Mouse (Mus musculus) heart, embryonic 10.5 days (tissue): Measurements from ENCODE around the gene Bckdk. TPM values are rescaled to one million over a fixed set of nuclear protein-coding genes. Genes with fewer than 3 reads are reported as not detected.
"Not testable (repeated sequence)": the region's sequence is repeated elsewhere in the genome, so short reads cannot be mapped to it uniquely, and the experiment has no call there.

ENCODE experiments used
- DNase-seq: peaks from one replicate; pipeline ENCODE4 v3.0.0-alpha.2; 2017; ENCODE audit warnings: low spot score
- H3K27ac ChIP-seq: fragments of 300-500 bp; sonication (generic); 2 replicates; pipeline ENCODE4 v1.5.1; 2016; ENCODE audit warnings: mild to moderate bottlenecking
- H3K27me3 ChIP-seq: fragments of 300-500 bp; sonication (generic); 2 replicates; pipeline ENCODE4 v1.6.1; 2016; ENCODE audit warnings: mild to moderate bottlenecking; ENCODE audit not compliant: poor library complexity, insufficient read depth, severe bottlenecking
- H3K36me3 ChIP-seq: fragments of 300-500 bp; sonication (generic); 2 replicates; pipeline ENCODE4 v1.6.1; 2016; ENCODE audit warnings: mild to moderate bottlenecking, moderate library complexity
- H3K4me1 ChIP-seq: fragments of 300-500 bp; sonication (generic); 2 replicates; pipeline ENCODE4 v1.6.1; 2016; ENCODE audit warnings: mild to moderate bottlenecking
- H3K4me3 ChIP-seq: fragments of 300-500 bp; sonication (generic); 2 replicates; pipeline ENCODE4 v1.5.1; 2016; ENCODE audit warnings: mild to moderate bottlenecking, moderate library complexity
- H3K9me3 ChIP-seq: fragments of 300-500 bp; sonication (generic); 2 replicates; pipeline ENCODE4 v1.6.1; 2016; ENCODE audit warnings: mild to moderate bottlenecking, moderate library complexity
- WGBS: fragments of 180-500 bp; shearing (Covaris S2); methylation state at CpG from one replicate; pipeline ENCODE4 v1.1.7; 2016; 5-methylcytosine and 5-hydroxymethylcytosine counted together
- polyA plus RNA-seq: library from polyadenylated mRNA; unstranded; fragments of >200 nt; fragmentation: Nextera tagmentation; extraction: Ambion mirVana; gene quantifications from 2 replicates; pipeline ENCODE4 v1.2.1, GENCODE M21; 2016

Gene Bckdk
- polyA plus RNA-seq, 1 experiment from 2014 or later: 143 TPM

GRCm38 (mm10) chr7:127880431-127880830 lies 23.5 kb upstream of the Bckdk start:
- Histone ChIP-seq H3K9me3 (no peaks in the 10 kb centered on the region), H3K27me3 (no peaks in the 10 kb centered on the region), H3K4me3 (no peak overlapping the region), H3K27ac (no peak overlapping the region), H3K36me3 (peaks cover 72% of the 10 kb centered on the region), H3K4me1 (peaks cover 28% of the 10 kb centered on the region)
- DNase-seq: no peak
- WGBS: 85% methylated on average over 12 of the region's 12 CpGs

- Histone ChIP-seq H3K4me1 (peaks cover 21% of the 10 kb centered on the region), H3K27ac (no peak overlapping the region), H3K9me3 (no peaks in the 10 kb centered on the region), H3K27me3 (no peaks in the 10 kb centered on the region), H3K36me3 (peaks cover 92% of the 10 kb centered on the region), H3K4me3 (no peak overlapping the region)
- 69% methylated on average over 6 of the region's 6 CpGs for WGBS
- no peak for DNase-seq
These were observed 17.9 kb upstream of the Bckdk start for GRCm38 (mm10) chr7:127885951-127886350.

- WGBS: 91% methylated on average over 6 of the region's 6 CpGs
These were observed 17.3 kb upstream of the Bckdk start for GRCm38 (mm10) chr7:127886551-127886950.

GRCm38 (mm10) chr7:127887191-127887590 lies 16.7 kb upstream of the Bckdk start:
- H3K4me1 ChIP-seq: peaks cover 20% of the 10 kb centered on the region
- peaks cover 83% of the 10 kb centered on the region for H3K36me3 ChIP-seq
- H3K27me3 ChIP-seq: no peaks in the 10 kb centered on the region
- no peak overlapping the region for H3K27ac ChIP-seq
- no peak for DNase-seq
- H3K4me3 ChIP-seq: no peak overlapping the region
- WGBS: 83% methylated on average over 8 of the region's 8 CpGs
- H3K9me3 ChIP-seq: no peaks in the 10 kb centered on the region

More at GRCm38 (mm10) chr7:127886551-127886950, 17.3 kb upstream of the Bckdk start:
- H3K27ac ChIP-seq: no peak overlapping the region
- no peak overlapping the region for H3K4me3 ChIP-seq
- no peaks in the 10 kb centered on the region for H3K9me3 ChIP-seq
- peaks cover 86% of the 10 kb centered on the region for H3K36me3 ChIP-seq
- DNase-seq: no peak
- peaks cover 21% of the 10 kb centered on the region for H3K4me1 ChIP-seq
- H3K27me3 ChIP-seq: no peaks in the 10 kb centered on the region

- 77% methylated on average over 3 of the region's 3 CpGs for WGBS
- peaks cover 15% of the 10 kb centered on the region for H3K4me1 ChIP-seq
- peaks cover 83% of the 10 kb centered on the region for H3K36me3 ChIP-seq
These were observed 16.1 kb upstream of the Bckdk start for GRCm38 (mm10) chr7:127887781-127888180.

GRCm38 (mm10) chr7:127888821-127889220 lies 15.1 kb upstream of the Bckdk start:
- no peak overlapping the region for H3K27ac ChIP-seq
- H3K9me3 ChIP-seq: no peaks in the 10 kb centered on the region
- DNase-seq: no peak
- H3K4me1 ChIP-seq: peaks cover 5% of the 10 kb centered on the region
- H3K36me3 ChIP-seq: peaks cover 80% of the 10 kb centered on the region
- WGBS: 75% methylated on average over 3 of the region's 3 CpGs
- H3K27me3 ChIP-seq: no peaks in the 10 kb centered on the region
- H3K4me3 ChIP-seq: no peak overlapping the region

More at GRCm38 (mm10) chr7:127887781-127888180, 16.1 kb upstream of the Bckdk start:
- H3K27me3 ChIP-seq: no peaks in the 10 kb centered on the region
- H3K9me3 ChIP-seq: no peaks in the 10 kb centered on the region
- H3K4me3 ChIP-seq: no peak overlapping the region
- no peak overlapping the region for H3K27ac ChIP-seq
- DNase-seq: no peak

- H3K9me3 ChIP-seq: no peaks in the 10 kb centered on the region
- H3K27me3 ChIP-seq: no peaks in the 10 kb centered on the region
- H3K4me1 ChIP-seq: peaks cover 5% of the 10 kb centered on the region
- WGBS: 30% methylated on average over 4 of the region's 4 CpGs
- no peak within 1 kb of the TSS for H3K27ac ChIP-seq
- DNase-seq: no peak
- peaks cover 61% of the 10 kb centered on the region for H3K36me3 ChIP-seq
- H3K4me3 ChIP-seq: no peak within 1 kb of the TSS
These were observed 13.1 kb upstream of the Bckdk start, which contains the start of gene Prss53 for GRCm38 (mm10) chr7:127890798-127891197. Gene Prss53 (minus strand): TSS chr7:127890970.

GRCm38 (mm10) chr7:127894480-127894879 lies 9.4 kb upstream of the Bckdk start:
- WGBS: 69% methylated on average over 5 of the region's 5 CpGs
- Histone ChIP-seq H3K27ac (peak overlapping the region; percentile 86; the same call in 1 of the 2 replicates), H3K27me3 (no peaks in the 10 kb centered on the region), H3K4me3 (peak overlapping the region; percentile 72), H3K36me3 (peaks cover 24% of the 10 kb centered on the region), H3K4me1 (peaks cover 6% of the 10 kb centered on the region), H3K9me3 (no peaks in the 10 kb centered on the region)
- no peak for DNase-seq

- peaks cover 13% of the 10 kb centered on the region for H3K4me1 ChIP-seq
- H3K27ac ChIP-seq: peak within 1 kb of the TSS; percentile 86
- peak; percentile 99 for DNase-seq
- H3K4me3 ChIP-seq: peak within 1 kb of the TSS; percentile 72
- no peaks in the 10 kb centered on the region for H3K27me3 ChIP-seq
- under 1% methylated on average over 26 of the region's 26 CpGs for WGBS
- H3K9me3 ChIP-seq: no peaks in the 10 kb centered on the region
- H3K36me3 ChIP-seq: peaks cover 17% of the 10 kb centered on the region
These were observed 8.4 kb upstream of the Bckdk start, which contains the start of the genes Gm21974 and Vkorc1 for GRCm38 (mm10) chr7:127895442-127895841. Gene Gm21974 (minus strand): TSS chr7:127895454. Gene Vkorc1 (minus strand): TSS chr7:127895617.

- peak overlapping the region; percentile 86; the same call in 1 of the 2 replicates for H3K27ac ChIP-seq
- peak overlapping the region; percentile 72 for H3K4me3 ChIP-seq
- H3K9me3 ChIP-seq, H3K27me3 ChIP-seq, DNase-seq: not testable (repeated sequence)
- peaks cover 13% of the 10 kb centered on the region for H3K4me1 ChIP-seq
- 55% methylated on average over 7 of the region's 7 CpGs for WGBS
- peaks cover 17% of the 10 kb centered on the region for H3K36me3 ChIP-seq
These were observed 8.0 kb upstream of the Bckdk start for GRCm38 (mm10) chr7:127895891-127896290.

GRCm38 (mm10) chr7:127896384-127896783 lies 7.5 kb upstream of the Bckdk start:
- Histone ChIP-seq H3K4me3 (no peak overlapping the region), H3K27ac (no peak overlapping the region), H3K4me1 (peaks cover 13% of the 10 kb centered on the region), H3K9me3 (no peaks in the 10 kb centered on the region), H3K36me3 (peaks cover 17% of the 10 kb centered on the region), H3K27me3 (no peaks in the 10 kb centered on the region)
- DNase-seq: no peak
- 55% methylated on average over 13 of the region's 13 CpGs for WGBS

GRCm38 (mm10) chr7:127897542-127897941 lies 6.3 kb upstream of the Bckdk start:
- Histone ChIP-seq H3K27me3 (no peaks in the 10 kb centered on the region), H3K4me3 (no peak overlapping the region), H3K9me3 (no peaks in the 10 kb centered on the region), H3K36me3 (peaks cover 10% of the 10 kb centered on the region), H3K27ac (no peak overlapping the region), H3K4me1 (peaks cover 13% of the 10 kb centered on the region)
- 88% methylated on average over 7 of the region's 7 CpGs for WGBS
- no peak for DNase-seq

GRCm38 (mm10) chr7:127898179-127898956 lies 5.5 kb upstream of the Bckdk start:
- Histone ChIP-seq H3K27me3 (no peaks in the 10 kb centered on the region), H3K4me1 (peaks cover 13% of the 10 kb centered on the region), H3K27ac (no peak overlapping the region), H3K9me3 (no peaks in the 10 kb centered on the region), H3K4me3 (no peak overlapping the region), H3K36me3 (peaks cover 1% of the 10 kb centered on the region; the same call in 1 of the 2 replicates)
- DNase-seq: no peak
- 33% methylated on average over 10 of the region's 10 CpGs for WGBS
